Mouse (Mus musculus): ENCODE measurements around the gene Srm. TPM values are rescaled to one million over a fixed set of nuclear protein-coding genes. Genes with fewer than 3 reads are reported as not detected.
A peak's percentile ranks its signal among the peaks of the same experiment; 100 is the strongest.

Gene Srm
- total RNA-seq, 2 experiments from 2014 or later, result 84.8 to 94.4 TPM

DNA sequence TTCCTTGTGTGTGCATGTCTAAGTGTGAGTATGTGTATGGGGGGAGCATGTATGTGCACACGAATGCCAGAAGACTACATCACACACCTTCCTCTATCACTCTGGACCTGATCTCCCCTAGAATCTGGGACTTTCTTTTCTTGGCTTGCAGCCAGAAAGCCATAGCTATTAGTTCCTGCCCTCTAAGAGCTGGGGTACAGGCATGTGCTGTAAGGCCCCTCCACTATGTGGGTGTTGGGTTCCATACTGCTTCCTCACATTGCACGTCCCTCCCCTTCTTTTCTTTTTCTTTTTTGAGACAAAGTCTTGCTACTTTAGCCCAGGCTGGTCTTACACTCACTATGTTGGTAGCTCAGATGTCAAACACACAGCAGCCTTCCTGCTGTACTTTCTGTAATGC lies 44.0 kb downstream of the Srm start:
- no peak for DNase-seq

DNA sequence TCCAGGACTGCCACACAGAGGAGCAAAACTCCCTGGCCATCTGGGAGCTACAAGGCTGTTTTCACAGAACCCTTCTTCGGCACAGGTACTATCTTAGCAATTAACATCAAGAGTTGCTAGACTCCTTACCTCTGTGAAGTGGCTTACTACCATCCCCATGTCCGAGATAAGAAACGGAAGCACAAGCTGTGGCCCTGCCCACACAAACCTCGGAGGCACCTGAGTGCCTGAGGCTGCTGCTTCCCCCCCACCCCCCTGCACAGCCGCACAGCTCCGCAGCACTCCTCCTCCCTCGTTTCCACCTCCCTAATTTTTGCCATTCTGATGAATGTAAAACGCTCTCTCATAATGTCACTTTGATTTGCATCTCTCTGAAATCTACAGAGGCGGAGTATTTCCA lies 47.0 kb downstream of the Srm start:
- no peak for DNase-seq

DNA sequence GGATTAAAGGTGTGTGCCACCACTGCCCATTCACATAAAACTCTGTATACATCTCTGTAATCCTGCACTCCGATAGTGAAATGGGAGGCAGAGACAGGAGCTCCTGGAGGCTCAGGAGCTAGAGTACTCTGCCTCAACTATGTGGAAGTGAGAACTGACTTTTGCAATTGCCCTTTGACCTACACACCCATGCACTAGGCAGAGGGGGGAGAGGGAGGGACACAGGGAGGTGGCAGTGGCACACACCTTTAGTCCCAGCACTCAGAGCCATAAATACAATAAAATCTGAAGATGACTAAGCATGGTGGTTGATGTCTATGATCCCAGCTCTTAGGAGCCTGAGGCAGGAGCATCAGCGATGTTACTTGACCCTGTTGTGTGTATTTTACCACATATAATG lies 48.2 kb downstream of the Srm start:
- no peak for DNase-seq

DNA sequence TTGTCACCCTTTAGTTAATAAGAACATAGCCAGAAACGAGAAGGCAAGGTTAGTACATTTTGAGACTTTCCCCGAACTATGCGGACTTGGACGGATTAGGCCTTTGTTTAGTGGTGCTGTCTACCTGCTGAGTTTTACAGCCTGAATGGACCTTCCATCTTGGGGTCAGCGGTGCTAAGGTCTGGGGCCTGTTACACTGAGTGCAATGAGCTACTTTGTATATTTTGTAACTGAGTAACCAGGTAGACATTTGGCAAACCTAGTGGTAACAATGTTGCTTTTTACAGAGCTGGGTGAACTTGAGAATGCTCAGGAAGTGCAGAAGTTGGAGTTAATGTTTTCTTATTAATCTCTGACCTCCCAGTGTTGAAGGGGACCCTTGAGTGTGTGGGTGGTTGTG lies 49.8 kb downstream of the Srm start:
- no peak for DNase-seq

DNA sequence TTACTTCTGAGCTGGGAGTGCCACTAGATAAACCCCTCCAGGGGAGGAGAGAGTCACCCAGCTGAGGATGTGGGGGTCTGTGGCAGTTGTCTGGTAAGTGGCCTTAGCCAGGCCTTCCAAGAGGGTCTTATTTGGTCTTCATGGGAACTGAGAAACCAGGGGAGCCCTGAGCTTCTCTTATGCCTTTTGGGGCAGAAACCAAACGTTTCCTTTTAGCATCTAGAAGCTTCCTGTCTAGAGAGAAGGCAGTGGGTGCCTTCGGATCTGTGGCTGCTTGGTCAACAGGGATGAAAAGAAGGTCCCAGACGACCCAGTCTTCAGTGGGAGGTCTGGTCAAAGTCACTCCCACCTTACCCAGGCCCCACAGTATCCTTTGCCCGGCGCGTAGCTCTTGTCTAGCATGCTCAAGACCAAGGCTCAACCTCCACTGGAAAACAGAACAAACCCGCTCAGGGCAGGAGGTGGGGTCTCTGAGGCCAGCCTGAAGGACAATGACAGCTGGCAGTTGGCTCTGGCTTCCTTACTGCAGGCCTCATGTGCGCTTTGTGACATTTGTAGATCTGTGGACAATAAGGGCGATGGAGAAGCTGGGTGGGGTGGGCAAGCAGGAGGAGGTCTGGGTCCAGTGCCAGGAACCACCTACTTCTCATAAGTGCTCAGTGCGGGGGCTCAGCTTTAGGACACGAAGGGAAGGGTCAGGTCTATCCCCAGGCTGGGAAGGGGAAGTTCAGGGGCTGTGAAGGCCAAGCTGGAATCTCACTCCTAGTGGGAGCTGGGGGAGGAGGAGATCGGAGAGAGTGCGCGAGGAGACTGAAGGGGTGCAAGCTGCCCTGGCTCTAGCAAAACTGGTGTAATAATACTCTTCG lies 52.2 kb downstream of the Srm start, which contains the start of gene Gm572:
Gene Gm572 (plus strand): TSS at position 27 of the 866 bp plus-strand sequence.
- DNase-seq, result no peak

DNA sequence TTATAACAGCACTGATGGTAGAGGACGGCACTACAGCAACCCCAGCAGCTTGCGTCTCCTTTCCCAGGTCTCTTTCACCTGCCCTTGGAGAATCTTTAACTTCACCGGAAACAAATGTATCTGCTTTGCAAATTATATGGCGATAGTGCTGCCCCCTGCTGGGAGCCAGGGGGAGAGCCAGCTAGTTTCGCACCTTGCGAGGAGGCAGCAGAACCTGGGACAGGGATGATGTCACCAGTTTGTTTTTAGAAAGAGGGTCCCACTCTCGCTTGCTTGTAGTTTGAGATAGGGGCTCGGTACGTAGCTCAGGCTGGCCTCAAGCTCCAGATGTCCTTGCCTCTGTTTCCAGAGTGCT lies 52.8 kb downstream of the Srm start:
- DNase-seq, result peak; percentile 65 to 78

Other genes starting within 250 kb of the Srm start
- gene Ubiad1, start 146.7 kb upstream of the Srm start, total RNA-seq (2021), result 10 to 100 TPM; 18.9 to 20.8 TPM
- gene Mtor, start 142.9 kb upstream of the Srm start, total RNA-seq (2021), result 10 to 100 TPM; 72.5 to 86.2 TPM
- gene Angptl7, start 91.0 kb upstream of the Srm start, total RNA-seq (2021), result 1 to 10 TPM in 1 of 2 experiments, under 1 TPM in 1; 0.46 to 1.3 TPM
- 10 to 100 TPM; 43.6 to 52.6 TPM for gene Exosc10, start 33.1 kb upstream of the Srm start, total RNA-seq (2021)
- gene Masp2, start 11.1 kb downstream of the Srm start, total RNA-seq (2021), result 1 to 10 TPM; 1.1 to 1.6 TPM
- gene Tardbp, start 35.5 kb downstream of the Srm start, total RNA-seq (2021), result 100 to 1,000 TPM; 233 to 286 TPM
- not detected for gene Gm572, start 51.8 kb downstream of the Srm start, total RNA-seq (2021)
- 1 to 10 TPM; 2.4 to 5.7 TPM for gene Casz1, start 212.9 kb downstream of the Srm start, total RNA-seq (2021)